Mouse (Mus musculus): ENCODE measurements around the gene Atf4. TPM values are rescaled to one million over a fixed set of nuclear protein-coding genes. Genes with fewer than 3 reads are reported as not detected.

Gene Atf4
- total and polyA plus RNA-seq, 2 experiments from 2014 or later = 107 to 151 TPM

- no peaks in the 10 kb centered on the region for H3K9me3 ChIP-seq (ENCODE audit: low read length)
- H3K27ac ChIP-seq (ENCODE audit: low read depth, low read length) = no peak overlapping the region
- peak; percentile 36 for DNase-seq (ENCODE audit: low spot score)
- no peak overlapping the region for H3K9ac ChIP-seq (replicated peaks; ENCODE audit: low read length, poor library complexity, severe bottlenecking)
- H3K36me3 ChIP-seq (ENCODE audit: insufficient read depth, low read length) = no peaks in the 10 kb centered on the region
- peak; percentile 83 for TF ChIP-seq CTCF (IDR thresholded peaks at IDR 0.05)
- no peaks in the 10 kb centered on the region for H3K4me1 ChIP-seq (ENCODE audit: insufficient read depth, low read length)
- no peak overlapping the region for H3K4me3 ChIP-seq (ENCODE audit: low read depth, low read length)
- ATAC-seq (ENCODE audit: low FRiP score) = no peak
- H3K4me2 ChIP-seq (ENCODE audit: low read depth, low read length, poor library complexity, severe bottlenecking) = no peak overlapping the region
- 20% methylated on average over 9 of the region's 9 CpGs for WGBS
- no peaks in the 10 kb centered on the region for H3K27me3 ChIP-seq (ENCODE audit: insufficient read depth, low read length)
Observed at GRCm38 (mm10) chr15:80225208-80225607, 29.8 kb upstream of the Atf4 start.

GRCm38 (mm10) chr15:80225796-80226195 lies 29.2 kb upstream of the Atf4 start:
- no peak for ATAC-seq (ENCODE audit: low FRiP score)
- Histone ChIP-seq H3K4me2 (ENCODE audit: low read depth, low read length, poor library complexity, severe bottlenecking) (no peak overlapping the region), H3K27ac (ENCODE audit: low read depth, low read length) (no peak overlapping the region), H3K4me1 (ENCODE audit: insufficient read depth, low read length) (no peaks in the 10 kb centered on the region), H3K9me3 (ENCODE audit: low read length) (no peaks in the 10 kb centered on the region), H3K36me3 (ENCODE audit: insufficient read depth, low read length) (no peaks in the 10 kb centered on the region), H3K4me3 (ENCODE audit: low read depth, low read length) (no peak overlapping the region), H3K9ac (replicated peaks; ENCODE audit: low read length, poor library complexity, severe bottlenecking) (no peak overlapping the region), H3K27me3 (ENCODE audit: insufficient read depth, low read length) (no peaks in the 10 kb centered on the region)
- peak; percentile 55 for DNase-seq (ENCODE audit: low spot score)
- TF ChIP-seq CTCF (IDR thresholded peaks at IDR 0.05) = peak; percentile 80
- 47% methylated on average over 2 of the region's 2 CpGs for WGBS

GRCm38 (mm10) chr15:80228071-80228800 lies 26.7 kb upstream of the Atf4 start:
- Histone ChIP-seq H3K4me2 (ENCODE audit: low read depth, low read length, poor library complexity, severe bottlenecking) (no peak overlapping the region), H3K4me3 (ENCODE audit: low read depth, low read length) (no peak overlapping the region), H3K27ac (ENCODE audit: low read depth, low read length) (no peak overlapping the region), H3K36me3 (ENCODE audit: insufficient read depth, low read length) (no peaks in the 10 kb centered on the region), H3K4me1 (ENCODE audit: insufficient read depth, low read length) (no peaks in the 10 kb centered on the region), H3K9me3 (ENCODE audit: low read length) (no peaks in the 10 kb centered on the region), H3K27me3 (ENCODE audit: insufficient read depth, low read length) (no peaks in the 10 kb centered on the region), H3K9ac (replicated peaks; ENCODE audit: low read length, poor library complexity, severe bottlenecking) (no peak overlapping the region)
- ATAC-seq (ENCODE audit: low FRiP score) (no peak), DNase-seq (ENCODE audit: low spot score) (peak; percentile 20)
- WGBS = 57% methylated on average over 17 of the region's 17 CpGs
- no peak for TF ChIP-seq CTCF (IDR thresholded peaks at IDR 0.05)

GRCm38 (mm10) chr15:80232331-80232730 lies 22.7 kb upstream of the Atf4 start:
- H3K9me3 ChIP-seq (ENCODE audit: low read length) = no peaks in the 10 kb centered on the region
- no peak for TF ChIP-seq CTCF (IDR thresholded peaks at IDR 0.05)
- H3K4me1 ChIP-seq (ENCODE audit: insufficient read depth, low read length) = peaks cover 5% of the 10 kb centered on the region; the same call in 1 of the 2 replicates
- no peaks in the 10 kb centered on the region for H3K27me3 ChIP-seq (ENCODE audit: insufficient read depth, low read length)
- H3K4me3 ChIP-seq (ENCODE audit: low read depth, low read length) = no peak overlapping the region
- WGBS = 20% methylated on average over 2 of the region's 2 CpGs
- DNase-seq (ENCODE audit: low spot score) (no peak), ATAC-seq (ENCODE audit: low FRiP score) (no peak)
- H3K36me3 ChIP-seq (ENCODE audit: insufficient read depth, low read length) = peaks cover 12% of the 10 kb centered on the region
- no peak overlapping the region for H3K27ac ChIP-seq (ENCODE audit: low read depth, low read length)
- H3K4me2 ChIP-seq (ENCODE audit: low read depth, low read length, poor library complexity, severe bottlenecking) = no peak overlapping the region
- H3K9ac ChIP-seq (replicated peaks; ENCODE audit: low read length, poor library complexity, severe bottlenecking) = no peak overlapping the region

GRCm38 (mm10) chr15:80233053-80233452 lies 21.9 kb upstream of the Atf4 start:
- Histone ChIP-seq H3K4me3 (ENCODE audit: low read depth, low read length) (no peak overlapping the region), H3K9ac (replicated peaks; ENCODE audit: low read length, poor library complexity, severe bottlenecking) (no peak overlapping the region), H3K4me1 (ENCODE audit: insufficient read depth, low read length) (peaks cover 5% of the 10 kb centered on the region; the same call in 1 of the 2 replicates), H3K36me3 (ENCODE audit: insufficient read depth, low read length) (peaks cover 12% of the 10 kb centered on the region), H3K27ac (ENCODE audit: low read depth, low read length) (peak overlapping the region; percentile 78), H3K4me2 (ENCODE audit: low read depth, low read length, poor library complexity, severe bottlenecking) (no peak overlapping the region), H3K27me3 (ENCODE audit: insufficient read depth, low read length) (no peaks in the 10 kb centered on the region), H3K9me3 (ENCODE audit: low read length) (no peaks in the 10 kb centered on the region)
- 53% methylated on average over 4 of the region's 4 CpGs for WGBS
- no peak for TF ChIP-seq CTCF (IDR thresholded peaks at IDR 0.05)
- no peak for ATAC-seq (ENCODE audit: low FRiP score)
- no peak for DNase-seq (ENCODE audit: low spot score)

GRCm38 (mm10) chr15:80233733-80234509 lies 21.1 kb upstream of the Atf4 start, which contains the start of gene Mief1:
Gene Mief1, plus strand, starts transcription at chr15:80234018.
- DNase-seq (ENCODE audit: low spot score) (peak; percentile 97), ATAC-seq (ENCODE audit: low FRiP score) (peak; percentile 94)
- peaks cover 5% of the 10 kb centered on the region; the same call in 1 of the 2 replicates for H3K4me1 ChIP-seq (ENCODE audit: insufficient read depth, low read length)
- TF ChIP-seq CTCF (IDR thresholded peaks at IDR 0.05) = peak; percentile 46
- H3K36me3 ChIP-seq (ENCODE audit: insufficient read depth, low read length) = peaks cover 18% of the 10 kb centered on the region
- H3K9me3 ChIP-seq (ENCODE audit: low read length) = no peaks in the 10 kb centered on the region
- H3K4me3 ChIP-seq (ENCODE audit: low read depth, low read length) = peak within 1 kb of the TSS; percentile 83
- H3K4me2 ChIP-seq (ENCODE audit: low read depth, low read length, poor library complexity, severe bottlenecking) = peak within 1 kb of the TSS; percentile 92
- no peaks in the 10 kb centered on the region for H3K27me3 ChIP-seq (ENCODE audit: insufficient read depth, low read length)
- peak within 1 kb of the TSS; percentile 78 for H3K27ac ChIP-seq (ENCODE audit: low read depth, low read length)
- 1% methylated on average over 58 of the region's 67 CpGs for WGBS
- peak within 1 kb of the TSS; percentile 77 for H3K9ac ChIP-seq (replicated peaks; ENCODE audit: low read length, poor library complexity, severe bottlenecking)

Data from midbrain, postnatal 0 days (tissue).